Mouse (Mus musculus) hindbrain, postnatal 0 days (tissue): ENCODE measurements at regions not wholly inside any gene's neighbourhood (a gene's known extent, or its start where the extent isn't known, plus 50 kb on each side); places are given as distances from the start of the nearest gene placed in this dataset.
A peak's percentile ranks its signal among the peaks of the same experiment; 100 is the strongest.

ENCODE experiments used
- ATAC-seq: fragments of 200-750 bp; cut with Nextera tagmentation; 2 replicates; pipeline ENCODE4 v1.8.0; 2017; ENCODE audit warnings: mild to moderate bottlenecking, moderate TSS enrichment, moderate library complexity
- DNase-seq: peaks from one replicate; pipeline ENCODE4 v3.0.0-alpha.2; 2015; ENCODE audit warnings: low spot score
- H3K27ac ChIP-seq: fragments of 300-500 bp; sonication (generic); 2 replicates; pipeline ENCODE4 v1.5.1; 2014; ENCODE audit warnings: mild to moderate bottlenecking
- H3K27me3 ChIP-seq: fragments of 300-500 bp; sonication (generic); 2 replicates; pipeline ENCODE4 v1.6.1; 2014; ENCODE audit warnings: low read length, mixed read lengths; ENCODE audit not compliant: insufficient read depth
- H3K36me3 ChIP-seq: fragments of 300-500 bp; sonication (generic); 2 replicates; pipeline ENCODE4 v1.6.1; 2014; ENCODE audit warnings: low read length, mixed read lengths; ENCODE audit not compliant: insufficient read depth
- H3K4me1 ChIP-seq: fragments of 300-500 bp; sonication (generic); 2 replicates; pipeline ENCODE4 v1.6.1; 2014; ENCODE audit warnings: antibody characterized with exemption, low read length, mixed read lengths; ENCODE audit not compliant: insufficient read depth
- H3K4me2 ChIP-seq: fragments of 300-500 bp; sonication (generic); 2 replicates; pipeline ENCODE4 v1.6.1; 2014; ENCODE audit warnings: low read depth, mild to moderate bottlenecking, low read length, moderate library complexity, mixed read lengths
- H3K4me3 ChIP-seq: fragments of 300-500 bp; sonication (generic); 2 replicates; pipeline ENCODE4 v1.5.1; 2014; ENCODE audit warnings: low read length
- H3K9ac ChIP-seq: fragments of 300-500 bp; sonication (generic); replicated peaks from 2 replicates; pipeline ENCODE4 v1.6.1; 2014; ENCODE audit warnings: mild to moderate bottlenecking, low read length, moderate library complexity, mixed read lengths
- H3K9me3 ChIP-seq: fragments of 300-500 bp; sonication (generic); 2 replicates; pipeline ENCODE4 v1.6.1; 2016; ENCODE audit warnings: low read length, mixed read lengths
- CTCF ChIP-seq: IDR thresholded peaks from 2 replicates; pipeline ENCODE4 v1.5.1; 2016; ENCODE audit warnings: antibody characterized with exemption, control low read depth, low read depth
- WGBS: fragments of 180-500 bp; shearing (Covaris S2); extraction: QIAGEN DNeasy Blood & Tissue Kit; methylation state at CpG from one replicate; pipeline ENCODE4 v1.1.7; 2014; 5-methylcytosine and 5-hydroxymethylcytosine counted together

GRCm38 (mm10) chr2:174563917-174564316, 79.4 kb upstream of the Zfp831 start:
- Histone ChIP-seq H3K27me3 (no peaks in the 10 kb centered on the region), H3K9ac (no peak overlapping the region), H3K4me2 (no peak overlapping the region), H3K4me1 (peaks cover 13% of the 10 kb centered on the region; the same call in 1 of the 2 replicates), H3K27ac (no peak overlapping the region), H3K36me3 (no peaks in the 10 kb centered on the region), H3K9me3 (no peaks in the 10 kb centered on the region), H3K4me3 (no peak overlapping the region)
- TF ChIP-seq CTCF = no peak
- 83% methylated on average over 3 of the region's 3 CpGs for WGBS
- no peak for ATAC-seq
- no peak for DNase-seq

- WGBS = 20% methylated on average over 5 of the region's 5 CpGs
- Histone ChIP-seq H3K27me3 (no peaks in the 10 kb centered on the region), H3K4me2 (no peak overlapping the region), H3K9me3 (no peaks in the 10 kb centered on the region), H3K4me3 (no peak overlapping the region), H3K36me3 (no peaks in the 10 kb centered on the region), H3K27ac (peak overlapping the region; percentile 62; the same call in 1 of the 2 replicates), H3K9ac (no peak overlapping the region), H3K4me1 (peaks cover 13% of the 10 kb centered on the region; the same call in 1 of the 2 replicates)
- ATAC-seq (peak; percentile 84), DNase-seq (peak; percentile 70)
- no peak for TF ChIP-seq CTCF
These were observed 78.5 kb upstream of the Zfp831 start for GRCm38 (mm10) chr2:174564817-174565216.

- H3K36me3 ChIP-seq = no peaks in the 10 kb centered on the region
- H3K9ac ChIP-seq = no peak overlapping the region
- no peak overlapping the region for H3K4me3 ChIP-seq
- DNase-seq (no peak), ATAC-seq (no peak)
- H3K9me3 ChIP-seq = no peaks in the 10 kb centered on the region
- H3K4me1 ChIP-seq = peaks cover 13% of the 10 kb centered on the region; the same call in 1 of the 2 replicates
- WGBS = 80% methylated on average over 7 of the region's 7 CpGs
- H3K27me3 ChIP-seq = no peaks in the 10 kb centered on the region
- no peak overlapping the region for H3K27ac ChIP-seq
- H3K4me2 ChIP-seq = no peak overlapping the region
- TF ChIP-seq CTCF = no peak
These were observed 77.4 kb upstream of the Zfp831 start for GRCm38 (mm10) chr2:174565891-174566290.

- no peaks in the 10 kb centered on the region for H3K36me3 ChIP-seq
- peaks cover 13% of the 10 kb centered on the region; the same call in 1 of the 2 replicates for H3K4me1 ChIP-seq
- H3K4me3 ChIP-seq = no peak overlapping the region
- H3K27me3 ChIP-seq = no peaks in the 10 kb centered on the region
- no peak overlapping the region for H3K9ac ChIP-seq
- ATAC-seq = no peak; the same call in 1 of the 2 replicates
- TF ChIP-seq CTCF = no peak
- 37% methylated on average over 4 of the region's 4 CpGs for WGBS
- H3K9me3 ChIP-seq = no peaks in the 10 kb centered on the region
- peak; percentile 29 for DNase-seq
- no peak overlapping the region for H3K27ac ChIP-seq
- H3K4me2 ChIP-seq = no peak overlapping the region
These were observed 76.6 kb upstream of the Zfp831 start for GRCm38 (mm10) chr2:174566752-174567151.

GRCm38 (mm10) chr2:174574804-174575507, 68.4 kb upstream of the Zfp831 start:
- DNase-seq = no peak
- H3K9ac ChIP-seq = no peak overlapping the region
- TF ChIP-seq CTCF = no peak

GRCm38 (mm10) chr2:174575546-174575945, 67.8 kb upstream of the Zfp831 start:
- no peaks in the 10 kb centered on the region for H3K9me3 ChIP-seq
- WGBS = 94% methylated on average over 6 of the region's 6 CpGs
- H3K36me3 ChIP-seq = no peaks in the 10 kb centered on the region
- no peak overlapping the region for H3K9ac ChIP-seq
- TF ChIP-seq CTCF = no peak
- H3K4me3 ChIP-seq = no peak overlapping the region
- H3K27ac ChIP-seq = no peak overlapping the region
- ATAC-seq = no peak
- no peaks in the 10 kb centered on the region for H3K4me1 ChIP-seq
- no peaks in the 10 kb centered on the region for H3K27me3 ChIP-seq
- no peak for DNase-seq
- H3K4me2 ChIP-seq = no peak overlapping the region

More at GRCm38 (mm10) chr2:174574804-174575507, 68.4 kb upstream of the Zfp831 start:
- Histone ChIP-seq H3K9me3 (no peaks in the 10 kb centered on the region), H3K4me3 (no peak overlapping the region), H3K36me3 (no peaks in the 10 kb centered on the region), H3K4me2 (no peak overlapping the region), H3K27me3 (no peaks in the 10 kb centered on the region), H3K4me1 (no peaks in the 10 kb centered on the region), H3K27ac (no peak overlapping the region)
- WGBS = 73% methylated on average over 7 of the region's 7 CpGs
- no peak for ATAC-seq

- Histone ChIP-seq H3K4me1 (no peaks in the 10 kb centered on the region), H3K27ac (no peak overlapping the region), H3K9me3 (no peaks in the 10 kb centered on the region), H3K27me3 (no peaks in the 10 kb centered on the region), H3K9ac (no peak overlapping the region), H3K4me3 (no peak overlapping the region), H3K4me2 (no peak overlapping the region), H3K36me3 (no peaks in the 10 kb centered on the region)
- DNase-seq = no peak
- ATAC-seq = no peak
- 84% methylated on average over 5 of the region's 5 CpGs for WGBS
- no peak for TF ChIP-seq CTCF
These were observed 62.2 kb upstream of the Zfp831 start for GRCm38 (mm10) chr2:174580906-174581703.
